Mouse (Mus musculus) ES-E14 (cell line): ENCODE measurements around the gene Ecm2.

Experiments
- CHD2 ChIP-seq: IDR thresholded peaks from 2 replicates; pipeline ENCODE4 v1.6.1; 2014; ENCODE audit warnings: mild to moderate bottlenecking, low read depth, low read length, inconsistent platforms
- ZC3H11A ChIP-seq: IDR thresholded peaks from 2 replicates; pipeline ENCODE4 v1.6.1; 2012; ENCODE audit warnings: low read depth, mild to moderate bottlenecking, inconsistent platforms, low read length, borderline replicate concordance
- ZNF384 ChIP-seq: IDR thresholded peaks from 2 replicates; pipeline ENCODE4 v1.6.1; 2012; ENCODE audit warnings: low read depth, low read length, inconsistent platforms

DNA sequence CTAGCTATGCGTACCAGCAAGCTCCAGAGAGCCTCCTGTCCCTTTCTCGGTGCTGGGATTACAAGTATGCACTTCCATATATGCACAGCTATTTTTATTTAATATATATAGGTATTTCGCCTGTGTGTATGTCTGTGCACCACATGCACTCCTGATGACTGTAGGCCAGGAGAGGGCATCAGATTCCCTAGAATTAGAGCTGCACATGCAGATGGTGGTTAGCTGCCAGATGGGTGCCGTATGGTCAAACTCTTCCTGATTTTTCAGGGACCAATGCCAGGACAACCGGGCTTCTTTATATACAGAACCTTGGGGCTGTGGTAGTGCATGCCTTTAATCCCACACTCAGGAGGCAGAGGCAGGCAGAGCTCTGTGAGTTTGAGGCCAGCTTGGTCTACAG is 35.6 kb upstream of the Ecm2 start:
- TF ChIP-seq ZC3H11A: no peak
- no peak for TF ChIP-seq ZNF384
- TF ChIP-seq CHD2: no peak
